Comparison of ENCODE assay signal across 9 mouse cellular contexts in the genomic region with DNA sequence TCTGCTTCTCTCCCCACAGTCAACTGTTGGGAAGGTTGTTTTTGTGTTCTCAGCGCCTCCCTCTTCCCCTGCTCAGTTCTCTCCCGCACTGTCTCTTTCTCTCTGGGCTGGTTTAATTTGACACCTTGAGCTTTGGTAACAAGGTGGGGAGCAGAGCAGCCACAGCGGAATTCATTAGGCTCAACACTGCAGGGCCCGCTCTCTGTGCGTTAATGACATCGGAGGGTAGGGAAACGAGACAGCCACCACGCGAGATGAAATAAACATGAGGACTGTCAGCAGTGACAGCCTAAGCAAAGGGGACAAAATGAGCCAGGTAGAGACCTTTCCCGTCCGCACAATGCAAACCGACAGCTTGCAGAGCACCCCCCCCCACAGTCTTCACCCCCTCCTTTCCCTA.
A peak's percentile ranks its signal among the peaks of the same experiment; 100 is the strongest.
DNase-seq lines count a peak whose midpoint lies in the region; ATAC-seq and TF ChIP-seq lines count a peak whose summit lies in the region.
"Had no signal": no experiment of that assay in that cellular context is flagged by ENCODE, and none has a peak within 500 bp of the region (broad histone marks: within the 10 kb centered on the region; RNA-seq: fewer than 3 reads in every experiment).

No protein-coding gene starts in this region.

- H3K36me3 ChIP-seq in kidney, embryonic 15.5 days, result peaks cover 10% of the 10 kb centered on the region
- no peaks in the 10 kb centered on the region for H3K36me3 ChIP-seq in forebrain, embryonic 14.5 days (ENCODE audit: control insufficient read depth, insufficient read depth, low read length)
- no peaks in the 10 kb centered on the region for H3K36me3 ChIP-seq in limb, embryonic 15.5 days
- no peaks in the 10 kb centered on the region for H3K36me3 ChIP-seq in stomach, embryonic 14.5 days (ENCODE audit: control insufficient read depth, insufficient read depth, low read length)

- no peak for DNase-seq in kidney, postnatal 25 days
- DNase-seq in forebrain, embryonic 14.5 days (ENCODE audit: low spot score), result peak; percentile 84
- DNase-seq in lung, postnatal 36 days, result no peak
- DNase-seq in lung, adult 2 months, result no peak
- no peak for DNase-seq in urinary bladder, postnatal 25 days (ENCODE audit: low spot score)

- no peak for TF ChIP-seq CTCF in lung, adult 2 months (IDR thresholded peaks at IDR 0.05; ENCODE audit: insufficient read depth, low read length)

- 0 out of 2 replicates have a peak, but pooled peaks have one; percentile 9 for ATAC-seq in kidney, embryonic 15.5 days (replicated peaks; ENCODE audit: low FRiP score)
- ATAC-seq in forebrain, embryonic 14.5 days, result peak; percentile 88
- no peak for ATAC-seq in limb, embryonic 15.5 days (ENCODE audit: insufficient number of reproducible peaks, low FRiP score, low TSS enrichment, low read depth)
- no peak for ATAC-seq in stomach, embryonic 14.5 days (ENCODE audit: insufficient number of reproducible peaks, insufficient read depth, low FRiP score, low read depth)
- ATAC-seq: inflammation-experienced regulatory T-cells, adult 6 months had no signal

- peaks cover 59% of the 10 kb centered on the region for H3K4me1 ChIP-seq in kidney, embryonic 15.5 days
- peaks cover 44% of the 10 kb centered on the region for H3K4me1 ChIP-seq in forebrain, embryonic 14.5 days (ENCODE audit: control insufficient read depth, insufficient read depth, low read length)
- H3K4me1 ChIP-seq in limb, embryonic 15.5 days, result peaks cover 33% of the 10 kb centered on the region
- H3K4me1 ChIP-seq in stomach, embryonic 14.5 days (ENCODE audit: control insufficient read depth, insufficient read depth, low read length), result peaks cover 20% of the 10 kb centered on the region; the same call in 1 of the 2 replicates
- peaks cover 4% of the 10 kb centered on the region; the same call in 1 of the 2 replicates for H3K4me1 ChIP-seq in lung, adult 2 months (ENCODE audit: control insufficient read depth, insufficient read depth, low read length)

- 27% methylated on average over 12 of the region's 12 CpGs for WGBS in kidney, embryonic 15.5 days
- 6% methylated on average over 12 of the region's 12 CpGs for WGBS in forebrain, embryonic 14.5 days
- WGBS in limb, embryonic 15.5 days, result 29% methylated on average over 12 of the region's 12 CpGs
- WGBS in stomach, embryonic 14.5 days, result 30% methylated on average over 12 of the region's 12 CpGs
- WGBS in lung, adult 2 months, result 71% methylated on average over 12 of the region's 12 CpGs

- 0 out of 2 replicates have a peak overlapping the region, but pooled peaks have one; percentile 14 for H3K4me2 ChIP-seq in kidney, embryonic 15.5 days
- H3K4me2 ChIP-seq in forebrain, embryonic 14.5 days (ENCODE audit: low read length), result peak overlapping the region; percentile 28
- H3K4me2 ChIP-seq in limb, embryonic 15.5 days, result no peak overlapping the region
- no peak overlapping the region for H3K4me2 ChIP-seq in stomach, embryonic 14.5 days (replicated peaks; ENCODE audit: low read depth, low read length)

- H3K9me3 ChIP-seq in kidney, embryonic 15.5 days (replicated peaks), result no peaks in the 10 kb centered on the region
- no peaks in the 10 kb centered on the region for H3K9me3 ChIP-seq in forebrain, embryonic 14.5 days (replicated peaks; ENCODE audit: control insufficient read depth, low read length)
- no peaks in the 10 kb centered on the region for H3K9me3 ChIP-seq in limb, embryonic 15.5 days
- no peaks in the 10 kb centered on the region for H3K9me3 ChIP-seq in stomach, embryonic 14.5 days (ENCODE audit: control insufficient read depth, low read depth, low read length)

- no peaks in the 10 kb centered on the region for H3K27me3 ChIP-seq in kidney, embryonic 15.5 days
- no peaks in the 10 kb centered on the region for H3K27me3 ChIP-seq in forebrain, embryonic 14.5 days (replicated peaks; ENCODE audit: control insufficient read depth, insufficient read depth, low read length)
- H3K27me3 ChIP-seq in limb, embryonic 15.5 days, result no peaks in the 10 kb centered on the region
- no peaks in the 10 kb centered on the region for H3K27me3 ChIP-seq in stomach, embryonic 14.5 days (ENCODE audit: control insufficient read depth, insufficient read depth, low read length)

- peak overlapping the region; percentile 19; the same call in 1 of the 2 replicates for H3K27ac ChIP-seq in kidney, embryonic 15.5 days
- H3K27ac ChIP-seq in forebrain, embryonic 14.5 days (ENCODE audit: low read depth, low read length), result peak overlapping the region; percentile 87
- H3K27ac ChIP-seq in limb, embryonic 15.5 days, result peak overlapping the region; percentile 40; the same call in 1 of the 2 replicates
- H3K27ac ChIP-seq in stomach, embryonic 14.5 days (ENCODE audit: low read length), result peak overlapping the region; percentile 53; the same call in 1 of the 2 replicates

- no peak for TF ChIP-seq POLR2A in lung, adult 2 months (IDR thresholded peaks at IDR 0.05; ENCODE audit: borderline replicate concordance, extremely low read depth, low read depth, low read length)

- H3K9ac ChIP-seq in kidney, embryonic 15.5 days, result no peak overlapping the region
- H3K9ac ChIP-seq in forebrain, embryonic 14.5 days (ENCODE audit: low read length), result peak overlapping the region; percentile 1; the same call in 1 of the 2 replicates
- H3K9ac ChIP-seq in limb, embryonic 15.5 days, result no peak overlapping the region
- H3K9ac ChIP-seq in stomach, embryonic 14.5 days (replicated peaks; ENCODE audit: low read depth, low read length), result no peak overlapping the region

- no peak overlapping the region for H3K4me3 ChIP-seq in kidney, embryonic 15.5 days (replicated peaks)
- no peak overlapping the region for H3K4me3 ChIP-seq in forebrain, embryonic 14.5 days (ENCODE audit: low read depth, low read length)
- no peak overlapping the region for H3K4me3 ChIP-seq in limb, embryonic 15.5 days
- no peak overlapping the region for H3K4me3 ChIP-seq in stomach, embryonic 14.5 days (ENCODE audit: low read depth, low read length)
- H3K4me3 ChIP-seq in lung, adult 2 months (replicated peaks; ENCODE audit: extremely low read depth, low read depth, low read length), result no peak overlapping the region

Comparison
In these comparisons a context has a peak if more than half of its experiments do, and no peak if none do; other contexts are left out.
1. ATAC-seq: peak in kidney, embryonic 15.5 days (single experiment) and forebrain, embryonic 14.5 days (single experiment); none in limb, embryonic 15.5 days (single experiment) and stomach, embryonic 14.5 days (single experiment).
2. H3K27ac ChIP-seq: peak in every context shown above with its lines; median percentile 87 in forebrain, embryonic 14.5 days; 53 in stomach, embryonic 14.5 days; 40 in limb, embryonic 15.5 days; 19 in kidney, embryonic 15.5 days.
3. H3K4me2 ChIP-seq: peak in kidney, embryonic 15.5 days (single experiment) and forebrain, embryonic 14.5 days (single experiment); none in limb, embryonic 15.5 days (single experiment) and stomach, embryonic 14.5 days (single experiment).